Mouse (Mus musculus): ENCODE data around the gene Ctdspl. TPM values are rescaled to one million over a fixed set of nuclear protein-coding genes. Genes with fewer than 3 reads are reported as not detected.

Ctdspl gene
- polyA plus RNA-seq, 1 experiment: 4.9 TPM

DNA sequence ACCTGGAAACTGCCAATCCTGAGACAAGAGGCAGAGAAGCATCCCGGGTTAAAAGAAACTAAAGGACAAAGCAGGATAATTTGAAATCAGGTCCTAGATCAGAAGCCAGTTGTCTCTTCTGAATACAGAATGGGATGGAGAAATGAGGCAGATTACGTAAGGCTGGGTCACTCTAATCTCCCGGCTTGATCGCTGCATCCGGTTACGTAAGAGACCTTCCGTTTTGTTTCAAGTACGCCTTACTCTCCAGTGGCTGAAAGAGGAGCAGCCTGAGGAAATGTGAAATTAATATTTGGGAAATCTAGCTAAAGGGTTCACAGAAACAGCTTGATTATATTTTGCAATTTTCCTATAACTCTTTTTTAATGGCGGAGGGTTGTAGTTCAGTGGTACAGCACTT, 13.2 kb upstream of the Ctdspl start:
- Histone ChIP-seq H3K27me3 (ENCODE audit: control insufficient read depth, insufficient read depth, insufficient read length) (peaks cover 6% of the 10 kb centered on the region), H3ac (ENCODE audit: control insufficient read depth, insufficient read length) (no peak overlapping the region), H3K4me3 (no peak overlapping the region), H3K36me3 (ENCODE audit: control insufficient read depth, insufficient read depth) (no peaks in the 10 kb centered on the region), H3K4me2 (ENCODE audit: low read depth) (no peak overlapping the region), H3K79me2 (ENCODE audit: control insufficient read depth, insufficient read depth) (no peaks in the 10 kb centered on the region)
- TF ChIP-seq POLR2AphosphoS2 (IDR thresholded peaks at IDR 0.05; ENCODE audit: insufficient read length, low read depth) (no peak), TCF3 (IDR thresholded peaks at IDR 0.05; ENCODE audit: insufficient read length, low read depth) (no peak), MYOG (IDR thresholded peaks at IDR 0.05; ENCODE audit: control insufficient read depth in 1 of 3, insufficient read depth in 1 of 3, insufficient read length in 2 of 3, low read depth in 2 of 3) (no peak), USF1 (IDR thresholded peaks at IDR 0.05; ENCODE audit: low read depth) (no peak), TCF12 (IDR thresholded peaks at IDR 0.05; ENCODE audit: insufficient read depth, poor library complexity, severe bottlenecking) (no peak), E2F4 (IDR thresholded peaks at IDR 0.05; ENCODE audit: insufficient read depth) (no peak), REST (IDR thresholded peaks at IDR 0.05; ENCODE audit: insufficient read depth, insufficient read length) (no peak), CEBPB (IDR thresholded peaks at IDR 0.05; ENCODE audit: insufficient read depth, poor library complexity, severe bottlenecking) (no peak), POLR2A (IDR thresholded peaks at IDR 0.05; ENCODE audit: insufficient read length, low read depth) (no peak), MAX (IDR thresholded peaks at IDR 0.05; ENCODE audit: low read depth) (no peak), MYOD1 (IDR thresholded peaks at IDR 0.05; ENCODE audit: control insufficient read depth in 1 of 3, insufficient read length in 2 of 3, low read depth in 2 of 3) (no peak), SRF (IDR thresholded peaks at IDR 0.05; ENCODE audit: control insufficient read depth, insufficient read length, low read depth) (no peak)

DNA sequence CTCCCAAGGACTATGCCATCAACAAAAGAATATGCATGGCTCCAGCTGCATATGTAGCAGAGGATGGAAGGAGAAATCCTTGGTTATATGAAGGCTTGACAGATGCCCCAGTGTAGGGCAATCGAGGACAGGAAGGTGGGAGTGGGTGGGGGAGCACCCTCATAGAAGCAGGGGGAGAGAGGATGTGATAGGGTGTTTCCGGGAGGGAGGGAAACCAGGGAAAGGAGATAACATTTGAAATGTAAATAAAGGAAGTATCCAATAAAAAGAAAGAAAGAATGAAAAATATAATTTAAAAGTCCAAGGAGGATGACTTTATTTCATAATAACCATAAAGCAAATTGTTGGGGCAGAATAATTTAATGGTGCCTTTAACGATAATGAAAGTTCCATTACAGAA, 12.6 kb upstream of the Ctdspl start:
- Histone ChIP-seq H3K27me3 (ENCODE audit: control insufficient read depth, insufficient read depth, insufficient read length) (peaks cover 7% of the 10 kb centered on the region), H3ac (ENCODE audit: control insufficient read depth, insufficient read length) (no peak overlapping the region), H3K4me2 (ENCODE audit: low read depth) (no peak overlapping the region), H3K36me3 (ENCODE audit: control insufficient read depth, insufficient read depth) (no peaks in the 10 kb centered on the region), H3K4me3 (no peak overlapping the region), H3K79me2 (ENCODE audit: control insufficient read depth, insufficient read depth) (no peaks in the 10 kb centered on the region)
- TF ChIP-seq POLR2AphosphoS2 (IDR thresholded peaks at IDR 0.05; ENCODE audit: insufficient read length, low read depth) (no peak), MAX (IDR thresholded peaks at IDR 0.05; ENCODE audit: low read depth) (no peak)

- Histone ChIP-seq H3K79me2 (ENCODE audit: control insufficient read depth, insufficient read depth) (no peaks in the 10 kb centered on the region), H3K27me3 (ENCODE audit: control insufficient read depth, insufficient read depth, insufficient read length) (peaks cover 7% of the 10 kb centered on the region), H3K4me3 (no peak overlapping the region), H3ac (ENCODE audit: control insufficient read depth, insufficient read length) (no peak overlapping the region), H3K36me3 (ENCODE audit: control insufficient read depth, insufficient read depth) (no peaks in the 10 kb centered on the region), H3K4me2 (ENCODE audit: low read depth) (no peak overlapping the region)
- TF ChIP-seq E2F4 (IDR thresholded peaks at IDR 0.05; ENCODE audit: insufficient read depth) (no peak), POLR2A (IDR thresholded peaks at IDR 0.05; ENCODE audit: insufficient read length, low read depth) (no peak), REST (IDR thresholded peaks at IDR 0.05; ENCODE audit: insufficient read depth, insufficient read length) (no peak)
Measured at GRCm38 (mm10) chr9:118914589-118914988, 11.7 kb upstream of the Ctdspl start.

DNA sequence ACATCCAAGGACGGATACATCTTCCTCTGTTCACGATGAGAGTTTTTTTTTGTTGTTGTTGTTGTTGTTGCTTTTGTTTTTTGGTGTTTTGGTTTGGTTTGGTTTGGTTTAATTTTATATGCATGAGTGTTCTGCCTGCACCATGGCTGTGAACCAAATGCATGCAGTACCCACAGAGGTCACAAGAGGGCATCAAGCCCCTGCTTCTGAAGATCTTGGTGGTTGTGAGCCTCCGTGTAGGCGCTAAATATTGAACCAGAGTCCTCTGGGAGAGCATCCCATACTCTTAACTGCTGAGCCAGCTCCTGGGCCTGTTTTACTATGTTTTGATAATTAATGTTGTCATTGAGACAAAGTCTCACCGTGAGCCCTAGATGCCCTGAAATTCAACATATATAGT, 11.0 kb upstream of the Ctdspl start:
- H3K4me2 ChIP-seq (ENCODE audit: low read depth): no peak overlapping the region
- H3K4me3 ChIP-seq: no peak overlapping the region
- no peaks in the 10 kb centered on the region for H3K79me2 ChIP-seq (ENCODE audit: control insufficient read depth, insufficient read depth)
- TF ChIP-seq POLR2A (IDR thresholded peaks at IDR 0.05; ENCODE audit: insufficient read length, low read depth) (no peak), REST (IDR thresholded peaks at IDR 0.05; ENCODE audit: insufficient read depth, insufficient read length) (no peak), E2F4 (IDR thresholded peaks at IDR 0.05; ENCODE audit: insufficient read depth) (no peak), MYOD1 (IDR thresholded peaks at IDR 0.05; ENCODE audit: control insufficient read depth in 1 of 3, insufficient read length in 2 of 3, low read depth in 2 of 3) (no peak), POLR2AphosphoS2 (IDR thresholded peaks at IDR 0.05; ENCODE audit: insufficient read length, low read depth) (no peak)
- peaks cover 7% of the 10 kb centered on the region for H3K27me3 ChIP-seq (ENCODE audit: control insufficient read depth, insufficient read depth, insufficient read length)
- no peaks in the 10 kb centered on the region for H3K36me3 ChIP-seq (ENCODE audit: control insufficient read depth, insufficient read depth)
- H3ac ChIP-seq (ENCODE audit: control insufficient read depth, insufficient read length): no peak overlapping the region

DNA sequence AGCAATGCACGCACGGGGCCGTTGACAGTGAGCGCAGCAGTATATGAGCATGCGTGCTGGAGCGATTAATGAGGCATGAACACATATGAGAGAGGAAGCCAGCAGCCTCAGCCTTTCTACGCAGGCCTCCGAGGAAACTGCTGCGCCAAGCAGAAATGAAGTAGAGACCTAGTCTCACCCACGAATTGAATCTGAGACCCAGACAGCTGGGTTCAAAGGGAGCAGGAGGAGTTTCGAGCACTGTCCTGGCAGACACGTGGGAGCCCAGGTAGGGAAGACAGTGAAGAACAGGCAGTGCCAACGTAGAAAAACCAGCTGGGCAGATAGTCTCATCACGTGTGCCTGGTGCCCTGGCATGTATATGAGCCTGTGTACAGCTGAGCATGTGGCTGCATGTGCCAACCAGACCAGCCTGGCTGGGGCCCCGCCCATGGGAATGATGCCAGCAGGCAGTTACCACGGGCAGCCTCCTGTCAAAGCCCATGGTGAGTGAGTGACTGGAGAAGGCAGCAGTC, 6.5 kb upstream of the Ctdspl start:
- Histone ChIP-seq H3K36me3 (ENCODE audit: control insufficient read depth, insufficient read depth) (no peaks in the 10 kb centered on the region), H3K27me3 (ENCODE audit: control insufficient read depth, insufficient read depth, insufficient read length) (peaks cover 7% of the 10 kb centered on the region), H3K4me3 (no peak overlapping the region), H3K79me2 (ENCODE audit: control insufficient read depth, insufficient read depth) (no peaks in the 10 kb centered on the region), H3ac (ENCODE audit: control insufficient read depth, insufficient read length) (no peak overlapping the region), H3K4me2 (ENCODE audit: low read depth) (no peak overlapping the region)
- no peak for TF ChIP-seq TCF12 (IDR thresholded peaks at IDR 0.05; ENCODE audit: insufficient read depth, poor library complexity, severe bottlenecking)
- TF ChIP-seq E2F4 (IDR thresholded peaks at IDR 0.05; ENCODE audit: insufficient read depth): no peak
- no peak for TF ChIP-seq USF1 (IDR thresholded peaks at IDR 0.05; ENCODE audit: low read depth)
- TF ChIP-seq REST (IDR thresholded peaks at IDR 0.05; ENCODE audit: insufficient read depth, insufficient read length): no peak
- TF ChIP-seq POLR2A (IDR thresholded peaks at IDR 0.05; ENCODE audit: insufficient read length, low read depth): no peak
- TF ChIP-seq MYOG (IDR thresholded peaks at IDR 0.05; ENCODE audit: control insufficient read depth in 1 of 3, insufficient read depth in 1 of 3, insufficient read length in 2 of 3, low read depth in 2 of 3): no peak
- no peak for TF ChIP-seq SRF (IDR thresholded peaks at IDR 0.05; ENCODE audit: control insufficient read depth, insufficient read length, low read depth)
- TF ChIP-seq MAX (IDR thresholded peaks at IDR 0.05; ENCODE audit: low read depth): no peak
- no peak for TF ChIP-seq TCF3 (IDR thresholded peaks at IDR 0.05; ENCODE audit: insufficient read length, low read depth)
- TF ChIP-seq MYOD1 (IDR thresholded peaks at IDR 0.05; ENCODE audit: control insufficient read depth in 1 of 3, insufficient read length in 2 of 3, low read depth in 2 of 3): no peak
- no peak for TF ChIP-seq POLR2AphosphoS2 (IDR thresholded peaks at IDR 0.05; ENCODE audit: insufficient read length, low read depth)
- TF ChIP-seq CEBPB (IDR thresholded peaks at IDR 0.05; ENCODE audit: insufficient read depth, poor library complexity, severe bottlenecking): no peak

Measured in myocyte (in vitro differentiated cells).